Mouse (Mus musculus) neural tube, embryonic 12.5 days (tissue): ENCODE results near the gene Foxj3. TPM values are rescaled to one million over a fixed set of nuclear protein-coding genes. Genes with fewer than 3 reads are reported as not detected.

Experiments used
- ATAC-seq: fragments of 200-750 bp; cut with Nextera tagmentation; 2 replicates; pipeline ENCODE4 v1.8.0; 2017; ENCODE audit warnings: low read depth, mild to moderate bottlenecking, moderate TSS enrichment, moderate library complexity; ENCODE audit not compliant: low FRiP score
- H3K27ac ChIP-seq: fragments of 300-500 bp; sonication (generic); 2 replicates; pipeline ENCODE4 v1.5.1; 2016
- H3K27me3 ChIP-seq: fragments of 300-500 bp; sonication (generic); replicated peaks from 2 replicates; pipeline ENCODE4 v1.6.1; 2016; ENCODE audit warnings: mild to moderate bottlenecking
- H3K36me3 ChIP-seq: fragments of 300-500 bp; sonication (generic); 2 replicates; pipeline ENCODE4 v1.6.1; 2016; ENCODE audit warnings: mild to moderate bottlenecking
- H3K4me1 ChIP-seq: fragments of 300-500 bp; sonication (generic); 2 replicates; pipeline ENCODE4 v1.6.1; 2016
- H3K4me2 ChIP-seq: fragments of 300-500 bp; sonication (generic); replicated peaks from 2 replicates; pipeline ENCODE4 v1.6.1; 2016; ENCODE audit warnings: mild to moderate bottlenecking
- H3K4me3 ChIP-seq: fragments of 300-500 bp; sonication (generic); 2 replicates; pipeline ENCODE4 v1.5.1; 2016
- H3K9ac ChIP-seq: fragments of 300-500 bp; sonication (generic); 2 replicates; pipeline ENCODE4 v1.6.1; 2016; ENCODE audit warnings: mild to moderate bottlenecking
- H3K9me3 ChIP-seq: fragments of 300-500 bp; sonication (generic); 2 replicates; pipeline ENCODE4 v1.6.1; 2016; ENCODE audit warnings: mild to moderate bottlenecking
- WGBS: fragments of 180-500 bp; shearing (Covaris S2); methylation state at CpG from one replicate; pipeline ENCODE4 v1.1.7; 2016; 5-methylcytosine and 5-hydroxymethylcytosine counted together
- polyA plus RNA-seq: library from polyadenylated mRNA; unstranded; fragments of >200 nt; fragmentation: Nextera tagmentation; extraction: Ambion mirVana; gene quantifications from 2 replicates; pipeline ENCODE4 v1.2.1, GENCODE M21; 2016

The Foxj3 gene
- polyA plus RNA-seq, 1 experiment from 2014 or later = 25.2 TPM

GRCm38 (mm10) chr4:119531813-119532212, 5.0 kb upstream of the Foxj3 start:
- Histone ChIP-seq H3K27ac (no peak overlapping the region), H3K9ac (no peak overlapping the region), H3K4me2 (no peak overlapping the region), H3K4me1 (no peaks in the 10 kb centered on the region; the same call in 1 of the 2 replicates), H3K9me3 (no peaks in the 10 kb centered on the region), H3K27me3 (no peaks in the 10 kb centered on the region), H3K36me3 (no peaks in the 10 kb centered on the region), H3K4me3 (no peak overlapping the region)
- ATAC-seq = no peak
- 68% methylated on average over 2 of the region's 2 CpGs for WGBS

DNA sequence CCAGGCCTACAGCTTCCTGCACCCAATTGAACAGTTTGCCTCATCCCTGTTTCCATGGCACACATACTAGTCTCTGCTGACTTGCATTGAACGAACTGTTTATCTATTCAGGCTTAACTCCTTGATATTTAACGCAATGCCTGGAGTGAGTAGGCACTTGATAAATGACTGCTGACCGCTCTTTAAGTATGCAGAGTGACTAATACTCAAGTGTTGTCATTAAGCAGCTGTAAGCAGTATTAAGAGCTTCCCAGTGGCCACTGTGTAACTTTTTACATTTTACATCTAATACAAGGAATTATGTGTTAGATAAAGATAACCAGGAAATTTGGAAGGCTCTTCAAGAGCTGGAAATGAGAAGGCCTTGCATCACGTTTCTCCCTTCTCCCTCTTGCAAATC, 1.7 kb upstream of the Foxj3 start:
- no peaks in the 10 kb centered on the region for H3K36me3 ChIP-seq
- H3K4me2 ChIP-seq = no peak overlapping the region
- WGBS = 65% methylated on average over 4 of the region's 4 CpGs
- no peak overlapping the region for H3K9ac ChIP-seq
- no peaks in the 10 kb centered on the region for H3K9me3 ChIP-seq
- peaks cover 6% of the 10 kb centered on the region; the same call in 1 of the 2 replicates for H3K4me1 ChIP-seq
- H3K27me3 ChIP-seq = no peaks in the 10 kb centered on the region
- no peak overlapping the region for H3K4me3 ChIP-seq
- no peak for ATAC-seq
- no peak overlapping the region for H3K27ac ChIP-seq

DNA sequence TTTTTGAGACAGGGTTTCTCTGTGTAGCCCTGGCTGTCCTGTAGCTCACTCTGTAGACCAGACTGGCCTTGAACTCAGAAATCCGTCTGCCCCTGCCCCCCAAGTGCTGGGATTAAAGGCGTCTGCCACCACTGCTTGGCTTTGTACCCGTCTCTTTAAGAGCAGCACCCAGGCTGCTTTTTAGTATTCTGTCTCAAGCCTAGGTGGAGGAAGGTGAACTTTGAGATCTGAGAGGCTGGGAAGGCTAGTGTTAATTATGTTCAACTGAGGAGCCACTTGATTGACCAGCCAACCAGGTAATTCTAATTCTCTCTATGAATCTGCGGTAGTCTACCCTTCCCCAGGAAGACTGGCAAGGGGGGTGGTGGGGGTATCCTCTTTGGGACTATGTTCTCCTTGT, 632 bp downstream of the Foxj3 start:
- Histone ChIP-seq H3K27me3 (no peaks in the 10 kb centered on the region), H3K36me3 (no peaks in the 10 kb centered on the region), H3K27ac (no peak overlapping the region), H3K4me1 (peaks cover 15% of the 10 kb centered on the region; the same call in 1 of the 2 replicates), H3K4me2 (no peak overlapping the region), H3K4me3 (no peak overlapping the region), H3K9ac (no peak overlapping the region), H3K9me3 (no peaks in the 10 kb centered on the region)
- ATAC-seq = no peak
- 84% methylated on average over 4 of the region's 4 CpGs for WGBS

GRCm38 (mm10) chr4:119539031-119539824, 2.4 kb downstream of the Foxj3 start, which contains the start of gene Frg2f1:
Frg2f1 (minus strand) TSS chr4:119539529.
- Histone ChIP-seq H3K27me3 (no peaks in the 10 kb centered on the region), H3K4me2 (peak within 1 kb of the TSS; percentile 78), H3K36me3 (no peaks in the 10 kb centered on the region), H3K9me3 (no peaks in the 10 kb centered on the region), H3K4me1 (peaks cover 15% of the 10 kb centered on the region; the same call in 1 of the 2 replicates), H3K9ac (peak within 1 kb of the TSS; percentile 97), H3K27ac (peak within 1 kb of the TSS; percentile 99), H3K4me3 (peak within 1 kb of the TSS; percentile 83)
- under 1% methylated on average over 84 of the region's 85 CpGs for WGBS
- peak; percentile 93 for ATAC-seq

DNA sequence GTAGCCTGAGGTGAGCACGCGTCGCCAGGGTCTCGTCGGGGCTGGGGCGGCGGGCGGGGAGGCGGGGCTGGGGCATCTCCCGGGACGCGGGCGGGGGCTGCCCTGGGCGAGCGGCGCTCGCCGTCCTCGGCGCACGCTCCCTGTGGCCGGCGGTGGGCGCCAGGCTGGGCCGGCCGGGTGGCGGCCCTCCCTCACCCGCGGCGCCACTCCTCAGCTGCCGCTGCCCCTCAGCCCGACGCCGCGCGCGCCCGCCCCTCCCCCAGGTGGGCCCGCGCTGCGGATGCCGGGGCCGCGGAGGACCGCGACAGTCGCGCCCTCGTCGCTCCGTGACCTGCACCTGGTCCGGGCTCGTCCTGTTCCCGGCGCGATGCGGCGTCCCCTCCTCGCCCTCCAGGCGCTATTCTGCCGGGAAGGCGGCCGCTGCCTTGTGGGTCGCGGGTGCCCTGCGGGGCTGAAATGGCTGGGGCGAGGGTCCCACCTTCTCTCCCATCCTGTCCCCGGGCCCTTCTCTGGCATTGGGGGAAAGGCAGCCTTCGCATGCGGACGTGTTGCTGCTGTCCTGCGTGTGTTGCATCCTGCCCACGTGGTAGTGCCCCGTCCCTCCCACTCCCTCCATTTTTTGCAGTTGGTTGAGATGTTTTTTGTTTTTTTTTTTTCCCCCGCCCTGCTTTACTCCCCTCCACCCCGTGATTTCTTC, 3.2 kb downstream of the Foxj3 start:
- H3K9me3 ChIP-seq = no peaks in the 10 kb centered on the region
- no peaks in the 10 kb centered on the region for H3K36me3 ChIP-seq
- H3K4me1 ChIP-seq = peaks cover 15% of the 10 kb centered on the region; the same call in 1 of the 2 replicates
- H3K9ac ChIP-seq = peak overlapping the region; percentile 97
- H3K27ac ChIP-seq = peak overlapping the region; percentile 99
- peak overlapping the region; percentile 78 for H3K4me2 ChIP-seq
- no peaks in the 10 kb centered on the region for H3K27me3 ChIP-seq
- ATAC-seq = peak; percentile 88
- WGBS = under 1% methylated on average over 76 of the region's 76 CpGs
- H3K4me3 ChIP-seq = peak overlapping the region; percentile 83

GRCm38 (mm10) chr4:119540533-119540890, 3.7 kb downstream of the Foxj3 start:
- WGBS = 4% methylated on average over 10 of the region's 10 CpGs
- no peaks in the 10 kb centered on the region for H3K9me3 ChIP-seq
- ATAC-seq = no peak

DNA sequence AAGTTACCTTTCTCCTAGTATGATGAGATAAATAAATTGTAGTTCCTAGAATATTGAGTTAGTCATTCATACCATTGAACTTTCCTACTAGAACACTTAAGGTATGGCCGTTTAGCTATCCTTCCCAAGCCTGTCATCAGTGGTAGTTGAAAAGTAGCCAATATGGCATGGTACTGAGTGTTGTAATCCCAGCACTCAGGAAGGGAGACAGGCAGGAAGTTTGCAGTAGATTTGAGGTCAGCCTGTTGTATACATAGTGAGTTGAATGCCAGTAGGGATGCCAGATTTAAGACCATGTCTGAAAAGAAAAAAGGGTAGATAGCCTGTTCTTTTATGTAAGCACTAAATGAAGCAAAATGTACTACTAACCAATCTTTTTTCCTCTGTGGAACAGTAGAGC, 14.1 kb downstream of the Foxj3 start:
- Histone ChIP-seq H3K27me3 (no peaks in the 10 kb centered on the region), H3K27ac (no peak overlapping the region), H3K4me3 (no peak overlapping the region), H3K4me2 (no peak overlapping the region), H3K9ac (no peak overlapping the region), H3K36me3 (no peaks in the 10 kb centered on the region), H3K4me1 (no peaks in the 10 kb centered on the region), H3K9me3 (no peaks in the 10 kb centered on the region)
- ATAC-seq = no peak
- WGBS = 94% methylated on average over 1 of the region's 1 CpGs

More at GRCm38 (mm10) chr4:119540533-119540890, 3.7 kb downstream of the Foxj3 start:
- Histone ChIP-seq H3K36me3 (no peaks in the 10 kb centered on the region), H3K9ac (peak overlapping the region; percentile 97), H3K27me3 (no peaks in the 10 kb centered on the region), H3K27ac (no peak overlapping the region), H3K4me3 (peak overlapping the region; percentile 83), H3K4me2 (peak overlapping the region; percentile 78), H3K4me1 (peaks cover 15% of the 10 kb centered on the region; the same call in 1 of the 2 replicates)

DNA sequence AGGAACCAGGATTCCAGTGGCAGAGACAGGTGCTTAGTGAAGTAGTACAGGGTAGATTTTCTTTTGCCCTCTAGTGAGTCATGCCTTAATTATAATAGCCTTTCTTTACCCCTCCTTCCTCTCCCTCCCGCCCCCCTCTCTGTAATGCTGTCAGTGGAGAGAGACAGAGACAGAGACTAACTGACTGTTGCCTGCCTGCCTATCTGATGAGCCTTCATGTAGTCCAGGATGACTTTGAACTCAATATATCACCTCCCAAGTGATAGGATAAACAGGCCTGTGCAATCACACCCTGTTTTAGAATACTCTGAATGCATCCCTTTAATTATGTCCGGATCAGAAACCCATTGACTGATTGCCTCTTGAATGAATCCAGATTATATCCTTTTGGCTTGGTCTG, 18.7 kb downstream of the Foxj3 start:
- H3K27ac ChIP-seq = no peak overlapping the region

GRCm38 (mm10) chr4:119563136-119563535, 26.3 kb downstream of the Foxj3 start:
- Histone ChIP-seq H3K4me3 (no peak overlapping the region), H3K36me3 (no peaks in the 10 kb centered on the region)

More for the DNA sequence above, 18.7 kb downstream of the Foxj3 start:
- 80% methylated on average over 2 of the region's 2 CpGs for WGBS
- Histone ChIP-seq H3K4me1 (no peaks in the 10 kb centered on the region), H3K4me3 (no peak overlapping the region), H3K9ac (no peak overlapping the region), H3K36me3 (no peaks in the 10 kb centered on the region), H3K9me3 (no peaks in the 10 kb centered on the region), H3K4me2 (no peak overlapping the region), H3K27me3 (no peaks in the 10 kb centered on the region)
- no peak for ATAC-seq

GRCm38 (mm10) chr4:119566322-119566835, 29.6 kb downstream of the Foxj3 start:
- Histone ChIP-seq H3K9me3 (no peaks in the 10 kb centered on the region), H3K4me3 (no peak overlapping the region), H3K4me2 (no peak overlapping the region), H3K4me1 (no peaks in the 10 kb centered on the region), H3K27me3 (no peaks in the 10 kb centered on the region), H3K9ac (no peak overlapping the region), H3K27ac (no peak overlapping the region), H3K36me3 (no peaks in the 10 kb centered on the region)
- WGBS = 92% methylated on average over 4 of the region's 4 CpGs
- no peak for ATAC-seq

More at GRCm38 (mm10) chr4:119563136-119563535, 26.3 kb downstream of the Foxj3 start:
- Histone ChIP-seq H3K9ac (no peak overlapping the region), H3K27ac (no peak overlapping the region), H3K4me2 (no peak overlapping the region), H3K9me3 (no peaks in the 10 kb centered on the region), H3K27me3 (no peaks in the 10 kb centered on the region), H3K4me1 (no peaks in the 10 kb centered on the region)
- no peak for ATAC-seq

- peaks cover 10% of the 10 kb centered on the region; the same call in 1 of the 2 replicates for H3K36me3 ChIP-seq
- WGBS = 92% methylated on average over 3 of the region's 3 CpGs
- H3K9ac ChIP-seq = no peak overlapping the region
- H3K4me1 ChIP-seq = no peaks in the 10 kb centered on the region
- H3K27me3 ChIP-seq = no peaks in the 10 kb centered on the region
- no peak overlapping the region for H3K27ac ChIP-seq
- H3K4me2 ChIP-seq = no peak overlapping the region
- no peaks in the 10 kb centered on the region for H3K9me3 ChIP-seq
- ATAC-seq = no peak
- H3K4me3 ChIP-seq = no peak overlapping the region
Measured at GRCm38 (mm10) chr4:119572682-119573081, 35.9 kb downstream of the Foxj3 start.

DNA sequence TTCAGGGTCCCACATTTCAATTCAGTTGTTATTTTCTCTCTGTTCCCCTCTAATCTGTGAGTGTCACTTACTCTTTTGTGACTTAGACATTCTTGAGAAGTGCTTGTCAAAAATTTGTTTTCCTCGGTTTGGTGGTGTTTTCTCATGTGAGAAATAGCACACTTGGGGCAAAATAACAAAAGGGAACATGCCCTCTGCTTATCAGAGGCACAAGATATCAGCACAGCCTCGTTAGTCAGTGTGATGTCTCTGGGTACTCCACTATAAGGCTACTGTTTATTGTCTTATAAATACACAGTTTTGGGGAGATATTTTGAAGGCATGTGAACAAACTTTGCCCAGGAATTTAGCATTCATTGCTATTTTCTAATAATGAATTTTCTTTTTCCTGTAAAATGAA, 37.7 kb downstream of the Foxj3 start:
- no peak for ATAC-seq
- H3K27me3 ChIP-seq = no peaks in the 10 kb centered on the region
- WGBS = 87% methylated on average over 2 of the region's 2 CpGs
- H3K9ac ChIP-seq = no peak overlapping the region
- H3K4me1 ChIP-seq = no peaks in the 10 kb centered on the region
- H3K4me3 ChIP-seq = no peak overlapping the region
- no peaks in the 10 kb centered on the region for H3K9me3 ChIP-seq
- H3K36me3 ChIP-seq = peaks cover 10% of the 10 kb centered on the region; the same call in 1 of the 2 replicates
- no peak overlapping the region for H3K4me2 ChIP-seq
- no peak overlapping the region for H3K27ac ChIP-seq
